Mouse (Mus musculus) embryonic facial prominence, embryonic 12.5 days (tissue): ENCODE data around the gene Kcnk12. TPM values are rescaled to one million over a fixed set of nuclear protein-coding genes. Genes with fewer than 3 reads are reported as not detected.
A peak's percentile ranks its signal among the peaks of the same experiment; 100 is the strongest.

Experiments
- ATAC-seq: fragments of 200-750 bp; cut with Nextera tagmentation; 2 replicates; pipeline ENCODE4 v1.8.0; 2017; ENCODE audit not compliant: insufficient number of reproducible peaks, insufficient read depth, low FRiP score, low TSS enrichment
- H3K27ac ChIP-seq: fragments of 300-500 bp; sonication (generic); 2 replicates; pipeline ENCODE4 v1.5.1; 2016; ENCODE audit warnings: mild to moderate bottlenecking
- H3K27me3 ChIP-seq: fragments of 300-500 bp; sonication (generic); 2 replicates; pipeline ENCODE4 v1.6.1; 2016; ENCODE audit warnings: mild to moderate bottlenecking, moderate library complexity
- H3K36me3 ChIP-seq: fragments of 300-500 bp; sonication (generic); 2 replicates; pipeline ENCODE4 v1.6.1; 2016; ENCODE audit warnings: mild to moderate bottlenecking
- H3K4me1 ChIP-seq: fragments of 300-500 bp; sonication (generic); 2 replicates; pipeline ENCODE4 v1.6.1; 2016
- H3K4me2 ChIP-seq: fragments of 300-500 bp; sonication (generic); replicated peaks from 2 replicates; pipeline ENCODE4 v1.6.1; 2016; ENCODE audit warnings: mild to moderate bottlenecking, moderate library complexity
- H3K4me3 ChIP-seq: fragments of 300-500 bp; sonication (generic); 2 replicates; pipeline ENCODE4 v1.5.1; 2016; ENCODE audit warnings: mild to moderate bottlenecking
- H3K9ac ChIP-seq: fragments of 300-500 bp; sonication (generic); 2 replicates; pipeline ENCODE4 v1.6.1; 2016; ENCODE audit warnings: mild to moderate bottlenecking, moderate library complexity
- H3K9me3 ChIP-seq: fragments of 300-500 bp; sonication (generic); 2 replicates; pipeline ENCODE4 v1.6.1; 2016; ENCODE audit warnings: mild to moderate bottlenecking, moderate library complexity
- WGBS: fragments of 180-500 bp; shearing (Covaris S2); methylation state at CpG from one replicate; pipeline ENCODE4 v1.1.7; 2016; 5-methylcytosine and 5-hydroxymethylcytosine counted together
- polyA plus RNA-seq: library from polyadenylated mRNA; unstranded; fragments of >200 nt; fragmentation: Nextera tagmentation; extraction: Ambion mirVana; gene quantifications from 2 replicates; pipeline ENCODE4 v1.2.1, GENCODE M21; 2016

Kcnk12 gene
- polyA plus RNA-seq, 1 experiment from 2014 or later: 0.45 TPM

- peak overlapping the region; percentile 45 for H3K4me3 ChIP-seq
- H3K27me3 ChIP-seq: peaks cover 70% of the 10 kb centered on the region
- H3K4me1 ChIP-seq: peaks cover 15% of the 10 kb centered on the region
- H3K27ac ChIP-seq: no peak overlapping the region
- H3K4me2 ChIP-seq: peak overlapping the region; percentile 94
- H3K9ac ChIP-seq: no peak overlapping the region
- H3K36me3 ChIP-seq: no peaks in the 10 kb centered on the region
- H3K9me3 ChIP-seq: no peaks in the 10 kb centered on the region
- peak; percentile 73 for ATAC-seq
- WGBS: 1% methylated on average over 40 of the region's 40 CpGs
Observed at GRCm38 (mm10) chr17:87798423-87798941, 688 bp upstream of the Kcnk12 start.

DNA sequence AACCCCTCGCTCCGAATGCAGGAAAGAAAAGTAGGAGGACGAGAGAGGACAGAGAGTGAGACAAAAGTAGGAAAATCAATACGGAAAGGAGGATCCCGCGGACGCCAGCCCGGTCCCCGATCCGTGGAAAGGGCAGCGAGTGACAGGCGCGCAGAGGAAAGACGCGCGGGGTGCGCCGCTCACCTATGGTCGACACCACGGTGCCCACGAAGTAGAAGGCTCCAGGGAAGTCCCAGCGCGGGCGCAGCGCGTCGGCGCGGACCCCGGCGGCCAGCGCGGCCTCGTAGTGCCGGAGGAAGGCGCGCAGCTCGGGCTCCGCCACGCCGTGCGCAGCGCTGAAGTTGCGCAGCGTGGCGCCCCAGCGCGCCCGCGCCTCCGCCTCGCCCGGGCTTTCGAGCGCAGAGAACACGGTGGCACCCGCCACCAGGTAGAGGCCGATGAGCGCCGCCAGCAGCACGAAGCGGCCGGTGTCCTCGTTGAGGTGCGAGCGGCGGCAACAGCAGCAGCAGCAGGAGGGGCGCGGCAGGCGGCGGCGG, 845 bp downstream of the Kcnk12 start:
- Histone ChIP-seq H3K27ac (no peak overlapping the region), H3K4me2 (peak overlapping the region; percentile 94), H3K9me3 (no peaks in the 10 kb centered on the region), H3K9ac (0 out of 2 replicates have a peak overlapping the region, but pooled peaks have one; percentile 8), H3K4me3 (peak overlapping the region; percentile 45), H3K27me3 (peaks cover 67% of the 10 kb centered on the region), H3K36me3 (no peaks in the 10 kb centered on the region), H3K4me1 (peaks cover 15% of the 10 kb centered on the region)
- no peak for ATAC-seq
- under 1% methylated on average over 67 of the region's 72 CpGs for WGBS

- ATAC-seq: no peak
- H3K27ac ChIP-seq: no peak overlapping the region
Observed at GRCm38 (mm10) chr17:87795927-87796714, 1.7 kb downstream of the Kcnk12 start.

GRCm38 (mm10) chr17:87794801-87795200, 3.0 kb downstream of the Kcnk12 start:
- Histone ChIP-seq H3K27me3 (peaks cover 53% of the 10 kb centered on the region), H3K9me3 (no peaks in the 10 kb centered on the region), H3K4me2 (no peak overlapping the region), H3K36me3 (no peaks in the 10 kb centered on the region), H3K9ac (no peak overlapping the region), H3K4me1 (peaks cover 15% of the 10 kb centered on the region), H3K27ac (no peak overlapping the region), H3K4me3 (no peak overlapping the region)
- 78% methylated on average over 5 of the region's 5 CpGs for WGBS
- ATAC-seq: no peak

More at GRCm38 (mm10) chr17:87795927-87796714, 1.7 kb downstream of the Kcnk12 start:
- peaks cover 15% of the 10 kb centered on the region for H3K4me1 ChIP-seq
- peak overlapping the region; percentile 94 for H3K4me2 ChIP-seq
- peak overlapping the region; percentile 45; the same call in 1 of the 2 replicates for H3K4me3 ChIP-seq
- no peak overlapping the region for H3K9ac ChIP-seq
- H3K27me3 ChIP-seq: peaks cover 63% of the 10 kb centered on the region
- WGBS: 30% methylated on average over 12 of the region's 12 CpGs
- H3K36me3 ChIP-seq: no peaks in the 10 kb centered on the region
- no peaks in the 10 kb centered on the region for H3K9me3 ChIP-seq

DNA sequence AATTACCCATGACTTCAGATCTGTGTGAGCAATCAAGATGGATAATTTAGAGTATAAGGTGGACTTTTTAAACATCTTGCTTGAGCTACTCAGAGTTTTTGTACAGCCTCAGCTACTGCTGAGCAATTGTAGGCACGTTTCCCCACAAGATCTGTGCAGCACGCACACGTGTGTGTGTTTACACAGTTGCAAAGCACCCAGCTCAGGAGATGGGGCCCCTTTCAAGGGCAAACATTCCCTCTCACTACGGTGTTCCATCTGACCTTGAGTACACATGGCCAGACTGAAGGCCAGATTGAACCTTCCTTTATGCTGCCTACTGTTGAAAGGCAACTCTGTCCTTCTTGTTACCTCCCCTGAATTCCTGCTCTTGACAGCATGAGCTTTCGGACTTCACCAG, 4.5 kb downstream of the Kcnk12 start:
- Histone ChIP-seq H3K4me2 (no peak overlapping the region), H3K4me1 (peaks cover 15% of the 10 kb centered on the region), H3K27me3 (peaks cover 39% of the 10 kb centered on the region), H3K9me3 (no peaks in the 10 kb centered on the region), H3K27ac (no peak overlapping the region), H3K4me3 (no peak overlapping the region), H3K36me3 (no peaks in the 10 kb centered on the region), H3K9ac (no peak overlapping the region)
- whole genome bisulfite sequencing: 56% methylated on average over 5 of the region's 5 CpGs
- ATAC-seq: no peak

GRCm38 (mm10) chr17:87792623-87793315, 5.0 kb downstream of the Kcnk12 start:
- no peak overlapping the region for H3K27ac ChIP-seq
- H3K27me3 ChIP-seq: peaks cover 33% of the 10 kb centered on the region
- peaks cover 14% of the 10 kb centered on the region for H3K4me1 ChIP-seq
- H3K4me3 ChIP-seq: no peak overlapping the region
- no peaks in the 10 kb centered on the region for H3K36me3 ChIP-seq
- 76% methylated on average over 12 of the region's 12 CpGs for WGBS
- no peak overlapping the region for H3K4me2 ChIP-seq
- no peaks in the 10 kb centered on the region for H3K9me3 ChIP-seq
- H3K9ac ChIP-seq: no peak overlapping the region
- ATAC-seq: no peak

- no peaks in the 10 kb centered on the region for H3K9me3 ChIP-seq
- no peak overlapping the region for H3K4me2 ChIP-seq
- no peak overlapping the region for H3K27ac ChIP-seq
- H3K9ac ChIP-seq: no peak overlapping the region
- peaks cover 21% of the 10 kb centered on the region for H3K27me3 ChIP-seq
- no peaks in the 10 kb centered on the region for H3K36me3 ChIP-seq
- no peak for ATAC-seq
- WGBS: 74% methylated on average over 7 of the region's 7 CpGs
- H3K4me3 ChIP-seq: no peak overlapping the region
- H3K4me1 ChIP-seq: peaks cover 2% of the 10 kb centered on the region; the same call in 1 of the 2 replicates
Observed at GRCm38 (mm10) chr17:87791517-87792098, 6.2 kb downstream of the Kcnk12 start.

GRCm38 (mm10) chr17:87790661-87791060, 7.1 kb downstream of the Kcnk12 start:
- Histone ChIP-seq H3K4me1 (no peaks in the 10 kb centered on the region), H3K9me3 (no peaks in the 10 kb centered on the region), H3K9ac (no peak overlapping the region), H3K4me2 (no peak overlapping the region), H3K27me3 (peaks cover 12% of the 10 kb centered on the region), H3K36me3 (no peaks in the 10 kb centered on the region), H3K4me3 (no peak overlapping the region), H3K27ac (no peak overlapping the region)
- ATAC-seq: no peak
- WGBS: 94% methylated on average over 5 of the region's 5 CpGs

GRCm38 (mm10) chr17:87788216-87788615, 9.6 kb downstream of the Kcnk12 start:
- Histone ChIP-seq H3K4me3 (no peak overlapping the region), H3K9ac (no peak overlapping the region), H3K4me2 (no peak overlapping the region), H3K9me3 (no peaks in the 10 kb centered on the region), H3K27me3 (no peaks in the 10 kb centered on the region), H3K27ac (no peak overlapping the region), H3K36me3 (no peaks in the 10 kb centered on the region), H3K4me1 (no peaks in the 10 kb centered on the region)
- ATAC-seq: no peak
- WGBS: 76% methylated on average over 6 of the region's 6 CpGs

GRCm38 (mm10) chr17:87787711-87788110, 10.1 kb downstream of the Kcnk12 start:
- no peaks in the 10 kb centered on the region for H3K27me3 ChIP-seq
- H3K4me3 ChIP-seq: no peak overlapping the region
- ATAC-seq: no peak
- no peak overlapping the region for H3K4me2 ChIP-seq
- H3K9ac ChIP-seq: no peak overlapping the region
- no peak overlapping the region for H3K27ac ChIP-seq
- H3K36me3 ChIP-seq: no peaks in the 10 kb centered on the region
- H3K4me1 ChIP-seq: no peaks in the 10 kb centered on the region
- H3K9me3 ChIP-seq: no peaks in the 10 kb centered on the region
- 86% methylated on average over 4 of the region's 4 CpGs for WGBS

- no peaks in the 10 kb centered on the region for H3K4me1 ChIP-seq
- H3K27ac ChIP-seq: no peak overlapping the region
- no peak for ATAC-seq
- H3K36me3 ChIP-seq: no peaks in the 10 kb centered on the region
- H3K9me3 ChIP-seq: no peaks in the 10 kb centered on the region
- H3K27me3 ChIP-seq: no peaks in the 10 kb centered on the region
- 93% methylated on average over 15 of the region's 15 CpGs for WGBS
- no peak overlapping the region for H3K9ac ChIP-seq
- no peak overlapping the region for H3K4me2 ChIP-seq
- H3K4me3 ChIP-seq: no peak overlapping the region
Observed at GRCm38 (mm10) chr17:87785721-87786120, 12.1 kb downstream of the Kcnk12 start.
